Mouse (Mus musculus) heart, adult 2 months (tissue): Measurements from ENCODE around the gene Rmi2.

Experiments used
- CTCF ChIP-seq: fragments of 200-600 bp; IDR thresholded peaks from 2 replicates; pipeline ENCODE4 v1.8.1; 2022; ENCODE audit warnings: antibody characterized with exemption, mild to moderate bottlenecking, moderate library complexity
- EP300 ChIP-seq: fragments of 200-500 bp; IDR thresholded peaks from 2 replicates; pipeline ENCODE4 v1.6.1; 2011; ENCODE audit warnings: low read depth, low read length, control low read depth; ENCODE audit not compliant: insufficient read depth

DNA sequence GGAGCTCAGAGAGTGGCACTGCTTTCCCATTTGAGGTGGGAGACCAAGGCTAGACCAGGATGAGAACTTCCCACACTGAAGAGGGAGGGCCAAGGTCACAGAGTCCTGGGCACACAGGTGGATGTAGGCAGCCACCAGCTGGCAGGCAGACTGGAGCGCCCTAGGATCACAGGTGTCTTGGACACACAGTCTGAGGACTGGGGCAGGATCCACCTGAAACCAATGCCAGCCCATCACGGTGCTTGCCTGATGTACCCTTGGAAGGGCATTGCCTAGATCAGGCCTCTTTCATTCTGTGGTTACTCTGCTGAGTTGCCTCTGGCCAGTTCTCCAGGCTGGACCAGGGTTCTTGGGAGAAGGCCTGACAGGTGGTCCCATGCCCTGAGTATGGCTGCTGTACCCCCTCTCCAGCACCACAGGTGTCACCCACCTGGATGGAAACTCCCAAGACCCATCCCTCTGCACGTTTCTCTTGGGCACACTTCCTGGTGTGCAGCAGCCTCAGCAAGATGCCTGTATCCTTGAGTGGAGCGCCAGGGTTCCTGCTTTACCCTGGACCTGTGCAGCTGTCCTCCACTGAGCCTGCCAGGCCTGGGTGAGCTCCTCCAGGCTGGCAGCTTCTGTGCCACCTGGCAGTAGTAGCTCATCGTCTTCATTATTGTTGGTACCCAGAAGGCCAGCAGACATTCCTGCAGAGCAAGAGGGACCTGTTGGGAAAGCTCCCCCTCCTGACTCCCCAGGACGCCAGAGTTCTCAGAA, 30.2 kb downstream of the Rmi2 start:
- TF ChIP-seq CTCF = no peak
- TF ChIP-seq EP300 = no peak
